Mouse (Mus musculus) ES-Bruce4 (cell line): ENCODE measurements around the gene C1qb.

Experiments
- CTCF ChIP-seq: IDR thresholded peaks from one replicate; pipeline ENCODE4 v1.8.1; 2011; ENCODE audit warnings: low read depth, low read length
- EP300 ChIP-seq: IDR thresholded peaks from 2 replicates; pipeline ENCODE4 v1.6.1; 2011; ENCODE audit warnings: low read depth, low read length; ENCODE audit not compliant: insufficient read depth

DNA sequence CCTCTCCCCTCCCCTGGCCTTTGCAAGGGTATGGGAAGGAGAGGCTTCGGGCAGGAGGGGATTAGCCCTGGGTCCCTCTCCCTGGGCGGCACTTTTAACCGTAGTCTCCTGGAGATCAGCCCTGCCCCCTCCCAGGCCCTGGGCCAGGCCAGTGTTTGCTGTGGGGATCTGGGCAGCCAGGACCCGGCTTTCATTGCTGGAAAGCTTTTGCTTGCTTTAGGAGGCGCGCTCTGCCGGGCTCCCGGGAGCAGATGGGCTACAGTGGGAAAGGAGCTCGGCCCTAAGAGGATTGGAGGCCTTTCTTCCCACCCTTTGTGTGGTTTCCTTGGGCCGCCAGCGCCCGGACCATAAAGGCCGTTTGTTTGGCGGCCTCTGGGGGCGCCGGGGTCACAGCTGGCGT lies 24.2 kb downstream of the C1qb start:
- TF ChIP-seq CTCF = no peak
- TF ChIP-seq EP300 = no peak
